Mouse (Mus musculus): ENCODE measurements around the gene St6galnac3. TPM values are rescaled to one million over a fixed set of nuclear protein-coding genes. Genes with fewer than 3 reads are reported as not detected.

The St6galnac3 gene
- polyA plus RNA-seq, 1 experiment = not detected

GRCm38 (mm10) chr3:153452299-153452996 is 272.5 kb downstream of the St6galnac3 start:
- Histone ChIP-seq H3K36me3 (ENCODE audit: control insufficient read depth, insufficient read depth) (no peaks in the 10 kb centered on the region), H3K27me3 (ENCODE audit: control insufficient read depth, insufficient read depth, insufficient read length) (no peaks in the 10 kb centered on the region), H3ac (ENCODE audit: control insufficient read depth, insufficient read length, low read depth) (no peak overlapping the region), H3K79me2 (ENCODE audit: control insufficient read depth, insufficient read depth) (no peaks in the 10 kb centered on the region), H3K79me3 (ENCODE audit: low read depth) (no peaks in the 10 kb centered on the region), H3K4me3 (ENCODE audit: insufficient read depth, poor library complexity, severe bottlenecking) (no peak overlapping the region)
- TF ChIP-seq FOSL1 (IDR thresholded peaks at IDR 0.05; ENCODE audit: insufficient read depth, low read length, poor library complexity, severe bottlenecking) (no peak), CEBPB (IDR thresholded peaks at IDR 0.05; ENCODE audit: low read depth) (no peak), MYOG (IDR thresholded peaks at IDR 0.05; ENCODE audit: control insufficient read depth, extremely low read depth, insufficient read length) (no peak), MYOD1 (IDR thresholded peaks at IDR 0.05; ENCODE audit: control insufficient read depth, insufficient read length, low read depth) (no peak), USF1 (IDR thresholded peaks at IDR 0.05; ENCODE audit: low read depth) (no peak), MAX (IDR thresholded peaks at IDR 0.05) (no peak)

DNA sequence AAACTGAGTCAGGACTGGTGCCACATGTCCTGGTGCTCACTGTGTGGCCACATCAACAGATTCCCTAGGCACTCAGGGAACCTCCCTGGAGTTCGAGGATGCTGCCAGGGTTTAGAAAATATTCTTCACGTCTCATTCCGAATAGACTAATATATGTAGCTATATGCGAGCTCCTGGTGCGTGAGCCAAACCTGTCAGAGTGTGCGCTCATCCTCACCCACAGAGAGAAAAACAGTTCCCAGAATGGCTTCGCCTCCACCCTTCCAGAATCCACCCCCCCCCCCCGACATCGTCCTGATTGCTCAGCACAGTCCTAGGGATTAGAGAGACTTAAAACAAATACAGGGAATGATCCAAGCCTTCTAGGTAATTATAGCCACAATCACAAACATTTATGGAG is 283.6 kb downstream of the St6galnac3 start:
- Histone ChIP-seq H3K79me2 (ENCODE audit: control insufficient read depth, insufficient read depth) (no peaks in the 10 kb centered on the region), H3K27me3 (ENCODE audit: control insufficient read depth, insufficient read depth, insufficient read length) (no peaks in the 10 kb centered on the region), H3K36me3 (ENCODE audit: control insufficient read depth, insufficient read depth) (no peaks in the 10 kb centered on the region), H3K4me3 (ENCODE audit: insufficient read depth, poor library complexity, severe bottlenecking) (no peak overlapping the region), H3K79me3 (ENCODE audit: low read depth) (no peaks in the 10 kb centered on the region), H3ac (ENCODE audit: control insufficient read depth, insufficient read length, low read depth) (no peak overlapping the region)
- no peak for TF ChIP-seq FOSL1 (IDR thresholded peaks at IDR 0.05; ENCODE audit: insufficient read depth, low read length, poor library complexity, severe bottlenecking)
- no peak for TF ChIP-seq CEBPB (IDR thresholded peaks at IDR 0.05; ENCODE audit: low read depth)
- no peak for TF ChIP-seq MYOD1 (IDR thresholded peaks at IDR 0.05; ENCODE audit: control insufficient read depth, insufficient read length, low read depth)
- TF ChIP-seq MAX (IDR thresholded peaks at IDR 0.05) = no peak
- TF ChIP-seq CTCF (IDR thresholded peaks at IDR 0.05; ENCODE audit: control insufficient read depth, insufficient read depth, insufficient read length) = no peak
- no peak for TF ChIP-seq MYOG (IDR thresholded peaks at IDR 0.05; ENCODE audit: control insufficient read depth, extremely low read depth, insufficient read length)
- no peak for TF ChIP-seq USF1 (IDR thresholded peaks at IDR 0.05; ENCODE audit: low read depth)

DNA sequence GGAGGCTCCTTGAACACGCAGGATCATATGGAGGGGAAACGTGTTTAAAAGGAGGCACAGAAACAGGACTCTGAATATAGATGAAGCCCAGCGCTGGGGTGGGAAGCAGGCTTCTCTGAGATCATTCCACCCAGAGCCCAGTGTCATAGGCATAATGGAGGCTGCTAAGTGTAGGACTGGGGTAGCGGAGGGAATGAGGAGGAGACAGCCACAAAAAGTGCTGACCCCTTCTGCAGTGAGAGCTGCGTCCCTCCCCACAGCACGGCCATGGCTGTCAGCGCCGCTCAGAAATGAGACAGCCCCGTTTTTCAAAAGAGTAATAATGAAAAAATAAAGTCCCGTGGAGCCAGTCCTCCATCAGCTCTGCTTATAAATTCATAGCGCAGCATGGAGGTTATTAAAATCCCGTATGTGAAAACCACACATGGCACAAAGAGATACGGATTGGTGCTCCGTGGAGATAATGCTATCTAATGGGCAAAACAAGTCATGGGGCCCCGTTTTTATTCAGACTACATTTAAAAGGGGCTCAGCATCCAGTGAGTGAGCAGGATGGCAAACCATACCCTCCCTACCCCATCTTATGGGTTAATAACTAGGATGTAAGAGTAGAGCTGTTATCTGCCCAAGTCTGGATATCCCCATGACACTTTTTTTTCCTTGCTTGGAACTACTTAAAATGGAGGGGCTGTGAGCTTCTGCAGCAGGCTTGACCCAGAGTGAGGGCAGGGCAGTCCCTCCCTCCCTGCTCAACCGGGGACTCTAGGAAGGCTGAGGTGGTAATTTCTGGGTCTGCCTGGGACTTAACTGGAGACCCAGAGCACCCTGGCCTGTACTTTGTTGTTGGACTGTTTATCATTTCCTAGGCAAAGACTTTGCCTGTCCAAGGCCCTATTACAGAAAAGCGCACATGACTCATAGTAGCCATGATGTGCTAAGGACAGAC is 288.6 kb downstream of the St6galnac3 start:
- no peaks in the 10 kb centered on the region for H3K36me3 ChIP-seq (ENCODE audit: control insufficient read depth, insufficient read depth)
- H3K79me2 ChIP-seq (ENCODE audit: control insufficient read depth, insufficient read depth) = no peaks in the 10 kb centered on the region
- H3K79me3 ChIP-seq (ENCODE audit: low read depth) = no peaks in the 10 kb centered on the region
- H3K27me3 ChIP-seq (ENCODE audit: control insufficient read depth, insufficient read depth, insufficient read length) = no peaks in the 10 kb centered on the region
- no peak overlapping the region for H3K4me3 ChIP-seq (ENCODE audit: insufficient read depth, poor library complexity, severe bottlenecking)
- TF ChIP-seq MYOG (IDR thresholded peaks at IDR 0.05; ENCODE audit: control insufficient read depth, extremely low read depth, insufficient read length) = no peak
- no peak for TF ChIP-seq CTCF (IDR thresholded peaks at IDR 0.05; ENCODE audit: control insufficient read depth, insufficient read depth, insufficient read length)
- TF ChIP-seq CEBPB (IDR thresholded peaks at IDR 0.05; ENCODE audit: low read depth) = no peak
- no peak for TF ChIP-seq MAX (IDR thresholded peaks at IDR 0.05)
- TF ChIP-seq MYOD1 (IDR thresholded peaks at IDR 0.05; ENCODE audit: control insufficient read depth, insufficient read length, low read depth) = no peak
- TF ChIP-seq FOSL1 (IDR thresholded peaks at IDR 0.05; ENCODE audit: insufficient read depth, low read length, poor library complexity, severe bottlenecking) = no peak
- no peak for TF ChIP-seq USF1 (IDR thresholded peaks at IDR 0.05; ENCODE audit: low read depth)
- no peak overlapping the region for H3ac ChIP-seq (ENCODE audit: control insufficient read depth, insufficient read length, low read depth)

GRCm38 (mm10) chr3:153433010-153433409 is 292.0 kb downstream of the St6galnac3 start:
- TF ChIP-seq MYOG (IDR thresholded peaks at IDR 0.05; ENCODE audit: control insufficient read depth, extremely low read depth, insufficient read length) = no peak
- TF ChIP-seq FOSL1 (IDR thresholded peaks at IDR 0.05; ENCODE audit: insufficient read depth, low read length, poor library complexity, severe bottlenecking) = no peak
- TF ChIP-seq CEBPB (IDR thresholded peaks at IDR 0.05; ENCODE audit: low read depth) = no peak
- TF ChIP-seq CTCF (IDR thresholded peaks at IDR 0.05; ENCODE audit: control insufficient read depth, insufficient read depth, insufficient read length) = no peak
- no peak for TF ChIP-seq USF1 (IDR thresholded peaks at IDR 0.05; ENCODE audit: low read depth)
- Histone ChIP-seq H3K79me3 (ENCODE audit: low read depth) (no peaks in the 10 kb centered on the region), H3K4me3 (ENCODE audit: insufficient read depth, poor library complexity, severe bottlenecking) (no peak overlapping the region), H3K36me3 (ENCODE audit: control insufficient read depth, insufficient read depth) (no peaks in the 10 kb centered on the region), H3K79me2 (ENCODE audit: control insufficient read depth, insufficient read depth) (no peaks in the 10 kb centered on the region), H3ac (ENCODE audit: control insufficient read depth, insufficient read length, low read depth) (no peak overlapping the region), H3K27me3 (ENCODE audit: control insufficient read depth, insufficient read depth, insufficient read length) (no peaks in the 10 kb centered on the region)

DNA sequence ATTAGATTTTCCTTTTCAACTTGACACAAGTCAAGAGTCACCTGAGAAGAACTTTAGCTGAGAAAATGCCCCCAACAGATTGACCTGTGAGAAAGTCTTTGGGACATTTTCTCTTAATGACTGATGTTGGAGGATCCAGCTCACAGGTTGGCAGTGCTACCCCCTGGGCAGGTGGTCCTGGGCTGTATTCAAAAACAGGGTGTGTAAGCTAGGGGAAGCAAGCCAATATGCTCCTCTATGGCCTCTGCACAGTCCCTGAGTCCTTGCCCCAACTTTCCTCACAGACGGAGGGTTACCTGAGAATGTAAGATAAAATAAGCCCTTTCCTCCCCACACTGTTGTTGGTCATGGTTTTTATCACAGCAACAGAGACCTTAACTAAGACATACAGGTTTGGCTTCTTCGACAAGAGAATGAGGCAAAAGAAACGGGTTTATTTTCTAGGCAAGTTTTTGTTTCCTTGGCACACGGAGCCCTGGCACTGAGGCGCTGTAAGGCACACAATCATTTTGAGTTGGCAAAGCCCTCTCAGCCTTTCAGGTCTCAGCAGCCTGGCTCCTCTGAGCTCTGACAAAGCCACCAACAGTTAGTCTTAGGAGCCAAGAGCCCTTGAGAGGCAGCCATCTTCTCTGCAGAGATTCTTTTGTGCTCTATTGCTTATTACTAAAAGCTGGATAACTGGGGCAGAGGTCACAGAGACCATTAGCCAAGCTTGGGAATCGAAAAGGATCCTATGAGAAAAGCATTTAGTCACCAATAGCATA is 292.7 kb downstream of the St6galnac3 start:
- H3K79me2 ChIP-seq (ENCODE audit: control insufficient read depth, insufficient read depth) = no peaks in the 10 kb centered on the region
- no peaks in the 10 kb centered on the region for H3K79me3 ChIP-seq (ENCODE audit: low read depth)
- no peak for TF ChIP-seq MYOD1 (IDR thresholded peaks at IDR 0.05; ENCODE audit: control insufficient read depth, insufficient read length, low read depth)
- TF ChIP-seq CTCF (IDR thresholded peaks at IDR 0.05; ENCODE audit: control insufficient read depth, insufficient read depth, insufficient read length) = no peak
- no peak for TF ChIP-seq CEBPB (IDR thresholded peaks at IDR 0.05; ENCODE audit: low read depth)
- no peak for TF ChIP-seq MYOG (IDR thresholded peaks at IDR 0.05; ENCODE audit: control insufficient read depth, extremely low read depth, insufficient read length)
- no peak for TF ChIP-seq FOSL1 (IDR thresholded peaks at IDR 0.05; ENCODE audit: insufficient read depth, low read length, poor library complexity, severe bottlenecking)
- no peak for TF ChIP-seq USF1 (IDR thresholded peaks at IDR 0.05; ENCODE audit: low read depth)
- no peak for TF ChIP-seq MAX (IDR thresholded peaks at IDR 0.05)
- H3K36me3 ChIP-seq (ENCODE audit: control insufficient read depth, insufficient read depth) = no peaks in the 10 kb centered on the region
- H3K27me3 ChIP-seq (ENCODE audit: control insufficient read depth, insufficient read depth, insufficient read length) = no peaks in the 10 kb centered on the region
- H3ac ChIP-seq (ENCODE audit: control insufficient read depth, insufficient read length, low read depth) = no peak overlapping the region
- H3K4me3 ChIP-seq (ENCODE audit: insufficient read depth, poor library complexity, severe bottlenecking) = no peak overlapping the region
